Comparison of ENCODE assay signal across 23 mouse cellular contexts in the genomic region with DNA sequence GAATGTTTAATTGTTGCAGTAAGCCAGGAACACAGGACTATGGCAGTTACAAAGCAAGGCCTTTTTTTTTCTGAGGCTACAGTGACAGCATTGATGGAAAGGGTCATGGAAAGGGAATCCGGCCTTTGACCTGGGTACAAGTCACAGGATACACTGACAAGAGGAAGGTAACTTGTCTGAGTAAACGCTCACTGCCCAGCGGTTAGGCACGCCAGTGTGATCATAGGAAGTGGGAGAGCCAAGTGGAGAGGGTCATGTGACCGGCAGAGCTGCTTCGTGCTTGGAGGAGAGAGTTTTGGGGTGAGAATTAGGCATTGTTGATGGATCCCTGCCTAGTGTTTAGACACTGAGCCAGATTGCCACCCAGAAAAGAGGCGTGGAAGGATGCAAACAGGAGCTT.
DNase-seq lines count a peak whose midpoint lies in the region; ATAC-seq and TF ChIP-seq lines count a peak whose summit lies in the region.
"Had no signal": no experiment of that assay in that cellular context is flagged by ENCODE, and none has a peak within 500 bp of the region (broad histone marks: within the 10 kb centered on the region; RNA-seq: fewer than 3 reads in every experiment).

No protein-coding gene starts in this region.

- no peak overlapping the region for H3K4me3 ChIP-seq in kidney, embryonic 16.5 days (ENCODE audit: low read length)
- H3K4me3 ChIP-seq in lung, embryonic 16.5 days (ENCODE audit: low read length) = no peak overlapping the region
- no peak overlapping the region for H3K4me3 ChIP-seq in lung, postnatal 0 days (ENCODE audit: low read depth, low read length)
- no peak overlapping the region for H3K4me3 ChIP-seq in limb, embryonic 10.5 days
- H3K4me3 ChIP-seq in intestine, embryonic 15.5 days (replicated peaks) = no peak overlapping the region
- H3K4me3 ChIP-seq: embryonic facial prominence, embryonic 15.5 days; erythroblast, embryonic 14.5 days; forebrain, embryonic 10.5 days; gastrocnemius, adult 2 months; heart, embryonic 10.5 days; hindbrain, embryonic 13.5 days had no signal

- no peaks in the 10 kb centered on the region for H3K36me3 ChIP-seq in kidney, embryonic 16.5 days (ENCODE audit: insufficient read depth, low read length)
- H3K36me3 ChIP-seq in lung, embryonic 16.5 days (ENCODE audit: control insufficient read depth, insufficient read depth, low read length) = no peaks in the 10 kb centered on the region
- no peaks in the 10 kb centered on the region for H3K36me3 ChIP-seq in lung, postnatal 0 days (ENCODE audit: insufficient read depth, low read length)
- no peaks in the 10 kb centered on the region for H3K36me3 ChIP-seq in limb, embryonic 10.5 days
- no peaks in the 10 kb centered on the region for H3K36me3 ChIP-seq in intestine, embryonic 15.5 days
- H3K36me3 ChIP-seq: embryonic facial prominence, embryonic 15.5 days; forebrain, embryonic 10.5 days; heart, embryonic 10.5 days; hindbrain, embryonic 13.5 days had no signal

- no peak for TF ChIP-seq EP300 in lung, postnatal 0 days (IDR thresholded peaks at IDR 0.05)

- 33% methylated on average over 7 of the region's 7 CpGs for WGBS in kidney, embryonic 16.5 days
- WGBS in lung, embryonic 16.5 days = 36% methylated on average over 7 of the region's 7 CpGs
- 32% methylated on average over 7 of the region's 7 CpGs for WGBS in lung, postnatal 0 days
- 67% methylated on average over 7 of the region's 7 CpGs for WGBS in limb, embryonic 10.5 days
- 52% methylated on average over 7 of the region's 7 CpGs for WGBS in intestine, embryonic 15.5 days

- H3K4me2 ChIP-seq in kidney, embryonic 16.5 days (replicated peaks; ENCODE audit: low read depth, low read length) = 0 out of 2 replicates have a peak overlapping the region, but pooled peaks have one; percentile 10
- H3K4me2 ChIP-seq in lung, embryonic 16.5 days (ENCODE audit: low read depth, low read length) = 0 out of 2 replicates have a peak overlapping the region, but pooled peaks have one; percentile 6
- H3K4me2 ChIP-seq in lung, postnatal 0 days (replicated peaks; ENCODE audit: low read depth, low read length) = no peak overlapping the region
- H3K4me2 ChIP-seq in intestine, embryonic 15.5 days (replicated peaks) = no peak overlapping the region
- H3K4me2 ChIP-seq: embryonic facial prominence, embryonic 15.5 days; hindbrain, embryonic 13.5 days had no signal

- H3K9me3 ChIP-seq in kidney, embryonic 16.5 days (ENCODE audit: low read length) = 0 out of 2 replicates have a peak, but pooled peaks cover 3% of the 10 kb centered on the region
- no peaks in the 10 kb centered on the region for H3K9me3 ChIP-seq in lung, embryonic 16.5 days (ENCODE audit: control insufficient read depth, low read length)
- H3K9me3 ChIP-seq in lung, postnatal 0 days (ENCODE audit: low read length) = no peaks in the 10 kb centered on the region
- H3K9me3 ChIP-seq in limb, embryonic 10.5 days (replicated peaks) = no peaks in the 10 kb centered on the region
- H3K9me3 ChIP-seq in intestine, embryonic 15.5 days = no peaks in the 10 kb centered on the region
- H3K9me3 ChIP-seq: heart, embryonic 10.5 days; hindbrain, embryonic 13.5 days had no signal

- H3K27me3 ChIP-seq in kidney, embryonic 16.5 days (ENCODE audit: insufficient read depth, low read length) = no peaks in the 10 kb centered on the region
- H3K27me3 ChIP-seq in lung, embryonic 16.5 days (ENCODE audit: control insufficient read depth, insufficient read depth, low read depth, low read length) = no peaks in the 10 kb centered on the region
- no peaks in the 10 kb centered on the region for H3K27me3 ChIP-seq in lung, postnatal 0 days (replicated peaks; ENCODE audit: insufficient read depth, low read length)
- H3K27me3 ChIP-seq in limb, embryonic 10.5 days (ENCODE audit: low read depth, poor library complexity, severe bottlenecking) = peaks cover 42% of the 10 kb centered on the region; the same call in 1 of the 2 replicates
- H3K27me3 ChIP-seq in intestine, embryonic 15.5 days (replicated peaks) = no peaks in the 10 kb centered on the region
- H3K27me3 ChIP-seq: CH12.LX; hindbrain, embryonic 13.5 days; Patski had no signal

- H3K4me1 ChIP-seq in kidney, embryonic 16.5 days (ENCODE audit: insufficient read depth, low read length) = 0 out of 2 replicates have a peak, but pooled peaks cover 6% of the 10 kb centered on the region
- peaks cover 7% of the 10 kb centered on the region; the same call in 1 of the 2 replicates for H3K4me1 ChIP-seq in lung, embryonic 16.5 days (replicated peaks; ENCODE audit: control insufficient read depth, insufficient read depth, low read length)
- H3K4me1 ChIP-seq in lung, postnatal 0 days (ENCODE audit: insufficient read depth, low read depth, low read length) = no peaks in the 10 kb centered on the region
- peaks cover 22% of the 10 kb centered on the region for H3K4me1 ChIP-seq in limb, embryonic 10.5 days
- H3K4me1 ChIP-seq in intestine, embryonic 15.5 days (replicated peaks) = no peaks in the 10 kb centered on the region
- H3K4me1 ChIP-seq: embryonic facial prominence, embryonic 15.5 days had no signal

- peak; percentile 59; the same call in 1 of the 2 replicates for ATAC-seq in kidney, embryonic 16.5 days (ENCODE audit: low FRiP score, low TSS enrichment)
- ATAC-seq in lung, embryonic 16.5 days (ENCODE audit: low read depth) = peak; percentile 41; the same call in 1 of the 2 replicates
- no peak for ATAC-seq in lung, postnatal 0 days
- ATAC-seq in intestine, embryonic 15.5 days = no peak
- ATAC-seq: activated CD4-positive, CD25-positive, alpha-beta regulatory T cell, adult 4 months; forebrain, embryonic 14.5 days; Patski had no signal

- TF ChIP-seq CTCF in lung, postnatal 0 days (IDR thresholded peaks at IDR 0.05) = no peak

- DNase-seq in embryo, embryonic 10 days (ENCODE audit: low spot score) = peak; percentile 32
- DNase-seq in embryo, embryonic 11 days = no peak
- DNase-seq in kidney, adult 8-10 months = no peak
- DNase-seq in lung, postnatal 0 days (ENCODE audit: low spot score) = no peak
- DNase-seq in limb, embryonic 10.5 days (ENCODE audit: low spot score) = no peak
- DNase-seq: adrenal gland, postnatal 25 days; cerebellum, adult 18-20 months; gastrocnemius, adult 2 months; gastrocnemius, postnatal 25 days; heart, adult 18-20 months; heart, postnatal 10 days had no signal

- no peak overlapping the region for H3K27ac ChIP-seq in kidney, embryonic 16.5 days (ENCODE audit: low read length)
- H3K27ac ChIP-seq in lung, embryonic 16.5 days (ENCODE audit: low read length) = no peak overlapping the region
- H3K27ac ChIP-seq in lung, postnatal 0 days (ENCODE audit: low read length) = no peak overlapping the region
- H3K27ac ChIP-seq in limb, embryonic 10.5 days = peak overlapping the region; percentile 21
- no peak overlapping the region for H3K27ac ChIP-seq in intestine, embryonic 15.5 days
- H3K27ac ChIP-seq: embryonic facial prominence, embryonic 15.5 days; forebrain, embryonic 10.5 days; gastrocnemius, adult 2 months; heart, embryonic 10.5 days; hindbrain, embryonic 13.5 days had no signal

- H3K9ac ChIP-seq in kidney, embryonic 16.5 days (replicated peaks; ENCODE audit: low read length) = no peak overlapping the region
- H3K9ac ChIP-seq in lung, embryonic 16.5 days (ENCODE audit: low read length) = no peak overlapping the region
- no peak overlapping the region for H3K9ac ChIP-seq in lung, postnatal 0 days (replicated peaks; ENCODE audit: low read depth)
- H3K9ac ChIP-seq in intestine, embryonic 15.5 days = no peak overlapping the region
- H3K9ac ChIP-seq: embryonic facial prominence, embryonic 15.5 days; hindbrain, embryonic 13.5 days had no signal

Comparison
In these comparisons a context has a peak if more than half of its experiments do, and no peak if none do; other contexts are left out.
1. ATAC-seq: peak in kidney, embryonic 16.5 days (single experiment) and lung, embryonic 16.5 days (single experiment); none in lung, postnatal 0 days (single experiment) and intestine, embryonic 15.5 days (single experiment).
2. H3K4me2 ChIP-seq: peak in kidney, embryonic 16.5 days (single experiment) and lung, embryonic 16.5 days (single experiment); none in lung, postnatal 0 days (single experiment) and intestine, embryonic 15.5 days (single experiment).